ENCODE assay signal across 24 mouse cellular contexts in genomic region chr9:104193900-104194299, GRCm38 (mm10).
A peak's percentile ranks its signal among the peaks of the same experiment; 100 is the strongest.
DNase-seq lines count a peak whose midpoint lies in the region; ATAC-seq lines count a peak whose summit lies in the region.
"Had no signal": no experiment of that assay in that cellular context is flagged by ENCODE, and none has a peak within 500 bp of the region (broad histone marks: within the 10 kb centered on the region; RNA-seq: fewer than 3 reads in every experiment).

No protein-coding gene starts in this region.

- H3K36me3 ChIP-seq in heart, embryonic 14.5 days (ENCODE audit: control insufficient read depth, insufficient read depth, low read length) = peaks cover 73% of the 10 kb centered on the region

- H3K27me3 ChIP-seq in heart, embryonic 14.5 days (ENCODE audit: control insufficient read depth, insufficient read depth, low read length) = no peaks in the 10 kb centered on the region
- H3K27me3 ChIP-seq: embryonic facial prominence, embryonic 13.5 days; hindbrain, embryonic 15.5 days; intestine, embryonic 15.5 days; midbrain, embryonic 12.5 days had no signal

- no peaks in the 10 kb centered on the region for H3K9me3 ChIP-seq in heart, embryonic 14.5 days (ENCODE audit: control insufficient read depth, low read length)
- H3K9me3 ChIP-seq: embryonic facial prominence, embryonic 13.5 days; hindbrain, embryonic 15.5 days; intestine, embryonic 15.5 days; limb, embryonic 10.5 days; midbrain, embryonic 12.5 days had no signal

- DNase-seq in heart, adult 18-20 months = peak; percentile 36 to 41
- no peak for DNase-seq in heart, adult 11 months
- peak; percentile 21 for DNase-seq in heart, postnatal 4 days
- no peak for DNase-seq in frontal cortex, postnatal 14 days (ENCODE audit: low spot score in 2 of 2)
- DNase-seq: adrenal gland, adult 2 months; cerebellum, adult 2 months; cerebellum, postnatal 25 days; gastrocnemius, postnatal 14 days; kidney, adult 8-10 months; kidney, postnatal 14 days; lung, postnatal 10 days; right cerebral cortex, postnatal 14 days; thymus, adult 18-20 months; thymus, postnatal 36 days had no signal

- ATAC-seq in heart, embryonic 14.5 days (ENCODE audit: insufficient number of reproducible peaks, insufficient read depth, low FRiP score, low read depth) = no peak
- ATAC-seq in erythroblast, adult 5-6 weeks (replicated peaks; ENCODE audit: low FRiP score, poor library complexity, severe bottlenecking) = no peak
- ATAC-seq in activated CD4-positive, CD25-positive, alpha-beta regulatory T cell, adult 4 months = no peak
- ATAC-seq: forebrain, embryonic 14.5 days; intestine, embryonic 15.5 days had no signal

- H3K27ac ChIP-seq in brown adipose tissue, adult 24 weeks (replicated peaks; ENCODE audit: low read depth, low read length) = 0 out of 2 replicates have a peak overlapping the region, but pooled peaks have one; percentile 27
- H3K27ac ChIP-seq in heart, embryonic 14.5 days (replicated peaks in 1 of 2; ENCODE audit: control insufficient read depth in 1 of 2, insufficient read depth in 1 of 2, low read depth in 2 of 2, low read length in 2 of 2) = peak overlapping the region; percentile 69 to 89
- H3K27ac ChIP-seq: embryonic facial prominence, embryonic 13.5 days; hindbrain, embryonic 15.5 days; intestine, embryonic 15.5 days; limb, embryonic 10.5 days; midbrain, embryonic 12.5 days had no signal

- H3K4me3 ChIP-seq in brown adipose tissue, adult 24 weeks (ENCODE audit: insufficient read depth, low read depth, low read length) = no peak overlapping the region
- no peak overlapping the region for H3K4me3 ChIP-seq in heart, embryonic 14.5 days (ENCODE audit: control insufficient read depth in 1 of 2, insufficient read depth in 1 of 2, low read depth in 1 of 2, low read length in 2 of 2)
- H3K4me3 ChIP-seq: embryonic facial prominence, embryonic 13.5 days; hindbrain, embryonic 15.5 days; intestine, embryonic 15.5 days; limb, embryonic 10.5 days; midbrain, embryonic 12.5 days had no signal

- 33% methylated on average over 2 of the region's 2 CpGs for WGBS in heart, embryonic 14.5 days

- peak overlapping the region; percentile 24 for H3K4me2 ChIP-seq in heart, embryonic 14.5 days (ENCODE audit: low read length)
- H3K4me2 ChIP-seq: embryonic facial prominence, embryonic 13.5 days; hindbrain, embryonic 15.5 days; intestine, embryonic 15.5 days; midbrain, embryonic 12.5 days had no signal

- H3K9ac ChIP-seq in heart, embryonic 14.5 days (ENCODE audit: low read length) = no peak overlapping the region
- H3K9ac ChIP-seq: embryonic facial prominence, embryonic 13.5 days; hindbrain, embryonic 15.5 days; intestine, embryonic 15.5 days; midbrain, embryonic 12.5 days had no signal

- H3K4me1 ChIP-seq in brown adipose tissue, adult 24 weeks (ENCODE audit: control insufficient read depth, insufficient read depth, insufficient read length, low read length) = no peaks in the 10 kb centered on the region
- H3K4me1 ChIP-seq in heart, embryonic 14.5 days (ENCODE audit: control insufficient read depth in 2 of 2, insufficient read depth in 2 of 2, low read length in 2 of 2) = peaks cover 0 to 27% of the 10 kb centered on the region in 2 experiments; a peak in 3 of 4 replicates
- H3K4me1 ChIP-seq: embryonic facial prominence, embryonic 13.5 days; hindbrain, embryonic 15.5 days; intestine, embryonic 15.5 days; limb, embryonic 10.5 days; midbrain, embryonic 12.5 days had no signal

Comparison
In these comparisons a context has a peak if more than half of its experiments do, and no peak if none do; other contexts are left out.
1. DNase-seq: peak in heart, adult 18-20 months (2 of 2) and heart, postnatal 4 days (single experiment); none in heart, adult 11 months (single experiment) and frontal cortex, postnatal 14 days (0 of 2).